Mouse (Mus musculus) brain, embryonic 14.5 days (tissue): ENCODE results near the gene Trappc3.

Source experiments
- CTCF ChIP-seq: fragments of 200-500 bp; IDR thresholded peaks from 2 replicates; pipeline ENCODE4 v1.5.1; 2012; ENCODE audit warnings: inconsistent platforms, mild to moderate bottlenecking, moderate library complexity, borderline replicate concordance; ENCODE audit not compliant: insufficient read depth, insufficient read length; ENCODE audit errors: extremely low read depth
- POLR2A ChIP-seq: fragments of 200-500 bp; IDR thresholded peaks from 2 replicates; pipeline ENCODE4 v1.6.1; 2012; ENCODE audit warnings: mild to moderate bottlenecking, inconsistent platforms, borderline replicate concordance; ENCODE audit not compliant: poor library complexity, insufficient read depth, insufficient read length, severe bottlenecking; ENCODE audit errors: extremely low read depth

DNA sequence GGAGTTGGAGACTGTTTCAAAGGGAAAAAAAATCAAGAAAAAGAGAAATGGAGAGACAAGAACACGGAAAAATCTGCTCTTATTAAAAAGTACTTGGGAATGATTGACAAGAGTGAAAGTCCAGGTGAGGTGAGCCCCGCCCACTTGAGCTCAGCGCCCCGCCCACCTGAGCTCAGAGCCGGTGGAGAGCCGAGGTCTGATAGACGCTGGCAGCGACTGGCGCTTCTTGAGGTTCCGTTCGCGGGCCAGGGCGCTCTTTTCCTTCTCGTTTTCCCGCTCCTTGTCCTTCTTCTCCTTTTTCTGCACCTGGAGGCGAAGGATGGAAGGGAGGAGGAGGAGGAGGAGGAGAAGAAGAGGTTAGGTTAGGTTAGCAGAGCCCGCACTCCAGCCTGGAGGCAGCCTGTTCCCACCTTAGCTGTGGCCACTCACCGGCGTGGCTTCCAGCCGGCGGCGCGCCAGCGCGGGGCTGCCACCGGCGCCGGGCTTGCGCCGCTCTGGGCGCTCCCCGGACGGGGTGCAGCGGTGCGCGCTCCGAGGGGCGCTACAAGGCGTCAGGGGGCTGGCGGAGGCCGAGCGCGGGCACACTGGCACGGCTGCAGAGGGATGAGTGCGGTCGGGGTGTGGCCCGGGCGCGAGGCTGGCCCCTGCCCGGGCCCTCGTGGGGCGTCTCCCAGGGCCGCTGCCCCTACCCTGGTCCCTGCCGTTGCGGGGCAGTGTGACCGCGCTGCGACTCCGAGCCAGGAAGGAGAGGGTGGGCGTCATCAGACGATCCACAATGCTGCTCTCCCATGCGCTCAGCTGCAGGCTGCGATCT, 25.5 kb upstream of the Trappc3 start:
- TF ChIP-seq CTCF (no peak), POLR2A (no peak)
